9 mouse cellular contexts compared by ENCODE assay signal in the genomic region with DNA sequence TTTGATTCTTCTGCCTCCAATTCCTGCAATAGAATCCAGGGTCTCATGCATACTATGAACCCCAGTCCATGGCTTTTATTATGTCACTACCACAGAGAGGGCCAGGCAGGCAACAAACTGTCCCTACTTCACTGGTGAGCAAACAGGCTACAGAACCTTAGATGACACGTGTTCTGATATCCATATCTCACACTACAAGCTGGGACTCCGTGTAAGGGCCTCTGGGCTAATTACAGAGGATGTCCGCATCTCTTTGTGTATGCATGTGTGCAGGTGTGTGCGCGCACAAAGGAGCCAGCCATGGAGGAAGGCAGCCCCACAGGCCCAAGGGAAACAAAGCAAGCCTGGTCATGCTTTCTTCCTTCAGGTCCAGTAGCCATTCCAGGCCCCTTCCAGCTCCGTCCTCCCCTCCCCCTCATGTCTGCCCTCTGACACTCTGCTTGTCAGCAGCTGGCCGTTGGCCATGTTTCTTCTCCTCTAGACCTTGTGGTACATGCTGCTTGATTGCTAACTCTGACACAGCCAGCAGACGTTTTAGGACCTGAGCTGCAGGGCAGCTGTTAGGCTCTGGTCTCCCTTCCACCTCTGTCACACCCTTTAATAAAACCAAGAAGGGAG. TPM values are rescaled to one million over a fixed set of nuclear protein-coding genes. Genes with fewer than 3 reads are reported as not detected.
DNase-seq lines count a peak whose midpoint lies in the region; ATAC-seq and TF ChIP-seq lines count a peak whose summit lies in the region.
"Had no signal": no experiment of that assay in that cellular context is flagged by ENCODE, and none has a peak within 500 bp of the region (broad histone marks: within the 10 kb centered on the region; RNA-seq: fewer than 3 reads in every experiment).

No protein-coding gene starts in this region.

- peak overlapping the region; percentile 72 for H3K27ac ChIP-seq in midbrain, embryonic 10.5 days (replicated peaks)
- H3K27ac ChIP-seq in midbrain, embryonic 16.5 days (ENCODE audit: low read length) = no peak overlapping the region
- no peak overlapping the region for H3K27ac ChIP-seq in kidney, adult 2 months (ENCODE audit: insufficient read depth, low read depth, low read length)
- H3K27ac ChIP-seq in midbrain, embryonic 14.5 days (replicated peaks; ENCODE audit: low read depth, low read length) = no peak overlapping the region

- ATAC-seq in midbrain, embryonic 16.5 days = no peak
- ATAC-seq in midbrain, embryonic 14.5 days (ENCODE audit: low FRiP score, low TSS enrichment) = no peak
- no peak for ATAC-seq in frontal cortex, adult (ENCODE audit: low TSS enrichment)
- ATAC-seq: Patski had no signal

- no peaks in the 10 kb centered on the region for H3K36me3 ChIP-seq in midbrain, embryonic 10.5 days
- no peaks in the 10 kb centered on the region for H3K36me3 ChIP-seq in midbrain, embryonic 16.5 days (ENCODE audit: control insufficient read depth, insufficient read depth, low read length)
- no peaks in the 10 kb centered on the region for H3K36me3 ChIP-seq in kidney, adult 2 months (ENCODE audit: control insufficient read depth, insufficient read depth, low read length)
- H3K36me3 ChIP-seq in midbrain, embryonic 14.5 days (ENCODE audit: control insufficient read depth, insufficient read depth, low read length) = no peaks in the 10 kb centered on the region

- H3K4me2 ChIP-seq in midbrain, embryonic 16.5 days (ENCODE audit: low read length) = no peak overlapping the region
- H3K4me2 ChIP-seq in midbrain, embryonic 14.5 days (ENCODE audit: low read length) = no peak overlapping the region

- H3K4me1 ChIP-seq in midbrain, embryonic 10.5 days = peaks cover 27% of the 10 kb centered on the region
- peaks cover 4% of the 10 kb centered on the region; the same call in 1 of the 2 replicates for H3K4me1 ChIP-seq in midbrain, embryonic 16.5 days (ENCODE audit: control insufficient read depth, insufficient read depth, low read length)
- peaks cover 12% of the 10 kb centered on the region; the same call in 1 of the 2 replicates for H3K4me1 ChIP-seq in kidney, adult 2 months (ENCODE audit: control insufficient read depth, insufficient read depth, low read length)
- H3K4me1 ChIP-seq in midbrain, embryonic 14.5 days (ENCODE audit: control insufficient read depth, insufficient read depth, low read length) = peaks cover 16% of the 10 kb centered on the region; the same call in 1 of the 2 replicates

- WGBS in midbrain, embryonic 10.5 days = 68% methylated on average over 8 of the region's 8 CpGs
- 42% methylated on average over 8 of the region's 8 CpGs for WGBS in midbrain, embryonic 16.5 days
- 47% methylated on average over 8 of the region's 8 CpGs for WGBS in kidney, adult 2 months
- WGBS in midbrain, embryonic 14.5 days = 41% methylated on average over 8 of the region's 8 CpGs

- no peak for TF ChIP-seq CTCF in kidney, adult 2 months (conservative IDR thresholded peaks at IDR 0.05; ENCODE audit: insufficient read depth, insufficient read length, low read depth, low read length)

- no peaks in the 10 kb centered on the region for H3K27me3 ChIP-seq in midbrain, embryonic 10.5 days (ENCODE audit: low read depth, poor library complexity, severe bottlenecking)
- H3K27me3 ChIP-seq in midbrain, embryonic 16.5 days (ENCODE audit: control insufficient read depth, insufficient read depth, low read depth, low read length) = no peaks in the 10 kb centered on the region
- no peaks in the 10 kb centered on the region for H3K27me3 ChIP-seq in kidney, adult 2 months (replicated peaks; ENCODE audit: control insufficient read depth, insufficient read depth, low read length)
- H3K27me3 ChIP-seq in midbrain, embryonic 14.5 days (ENCODE audit: control insufficient read depth, insufficient read depth, low read length) = no peaks in the 10 kb centered on the region

- no peak overlapping the region for H3K9ac ChIP-seq in midbrain, embryonic 16.5 days (ENCODE audit: low read depth, low read length)
- no peak overlapping the region for H3K9ac ChIP-seq in midbrain, embryonic 14.5 days (replicated peaks; ENCODE audit: low read length)

- H3K9me3 ChIP-seq in midbrain, embryonic 10.5 days (replicated peaks) = no peaks in the 10 kb centered on the region
- H3K9me3 ChIP-seq in midbrain, embryonic 16.5 days (replicated peaks; ENCODE audit: control insufficient read depth, low read length, poor library complexity, severe bottlenecking) = no peaks in the 10 kb centered on the region
- H3K9me3 ChIP-seq in midbrain, embryonic 14.5 days (ENCODE audit: control insufficient read depth, low read length) = no peaks in the 10 kb centered on the region

- no peak for TF ChIP-seq POLR2A in kidney, adult 2 months (IDR thresholded peaks at IDR 0.05; ENCODE audit: low read depth, low read length)

- DNase-seq in midbrain, embryonic 10.5 days (ENCODE audit: low spot score) = no peak
- DNase-seq in heart, adult 18-20 months = peak; percentile 37 to 46
- DNase-seq in kidney, adult 2 months = peak; percentile 87
- peak; percentile 56 for DNase-seq in midbrain, embryonic 14.5 days
- DNase-seq in adrenal gland, postnatal 25 days = no peak
- DNase-seq in layer of hippocampus, postnatal 36 days = no peak

- no peak overlapping the region for H3K4me3 ChIP-seq in midbrain, embryonic 10.5 days
- H3K4me3 ChIP-seq in midbrain, embryonic 16.5 days (ENCODE audit: low read depth, low read length) = no peak overlapping the region
- no peak overlapping the region for H3K4me3 ChIP-seq in kidney, adult 2 months (ENCODE audit: insufficient read depth, low read depth, low read length)
- H3K4me3 ChIP-seq in midbrain, embryonic 14.5 days (replicated peaks; ENCODE audit: low read depth, low read length) = no peak overlapping the region

RNA-seq across cellular contexts. Expression of gene Bfsp2, which starts 0.5 kb away (rescaled TPM):
- 0.75 and 2.0 TPM in 2 replicates for polyA plus RNA-seq in midbrain, embryonic 10.5 days (2016; fragmentation: Nextera tagmentation; extraction: Ambion mirVana)
- 2.2 and 2.8 TPM in 2 replicates for polyA plus RNA-seq in midbrain, embryonic 16.5 days (2015; fragmentation: Nextera tagmentation; extraction: Ambion mirVana)
- total RNA-seq in heart, adult 18-20 months (2021) = 1 to 10 TPM in 1 of 2 experiments, under 1 TPM in 1; 0.84 to 1.2 TPM
- polyA plus RNA-seq in kidney, adult 2 months (2012; rRNA removed) = 0.14 and 0.56 TPM in 2 replicates
- 2.7 and 4.0 TPM in 2 replicates for polyA plus RNA-seq in midbrain, embryonic 14.5 days (2014; fragmentation: Nextera tagmentation; extraction: Ambion mirVana)
- total RNA-seq in adrenal gland, postnatal 25 days (2021) = not detected in 2 replicates
- total RNA-seq in layer of hippocampus, postnatal 36 days (2021) = 1 to 10 TPM; 5.0 to 6.0 TPM
- polyA plus RNA-seq: Patski had no signal

Comparison
In these comparisons a context has a peak if more than half of its experiments do, and no peak if none do; other contexts are left out.
1. DNase-seq: peak in heart, adult 18-20 months (2 of 2), kidney, adult 2 months (single experiment) and midbrain, embryonic 14.5 days (single experiment); none in midbrain, embryonic 10.5 days (single experiment), adrenal gland, postnatal 25 days (single experiment) and layer of hippocampus, postnatal 36 days (0 of 2).